Mouse (Mus musculus): ENCODE measurements around the gene 1700088E04Rik. TPM values are rescaled to one million over a fixed set of nuclear protein-coding genes. Genes with fewer than 3 reads are reported as not detected.

The 1700088E04Rik gene
- polyA plus RNA-seq, 1 experiment from 2014 or later, result 6.9 TPM

GRCm38 (mm10) chr15:79110031-79110430 lies 31.0 kb downstream of the 1700088E04Rik start:
- no peaks in the 10 kb centered on the region for H3K36me3 ChIP-seq (ENCODE audit: control insufficient read depth, insufficient read depth, low read length)
- no peak for ATAC-seq (ENCODE audit: insufficient read depth, low FRiP score)
- H3K9me3 ChIP-seq (replicated peaks; ENCODE audit: control insufficient read depth, low read length), result no peaks in the 10 kb centered on the region
- peak overlapping the region; percentile 96 for H3K27ac ChIP-seq (ENCODE audit: low read length)
- peak overlapping the region; percentile 95 for H3K9ac ChIP-seq (ENCODE audit: low read length)
- no peaks in the 10 kb centered on the region for H3K27me3 ChIP-seq (ENCODE audit: control insufficient read depth, insufficient read depth, low read length)
- peak overlapping the region; percentile 78 for H3K4me2 ChIP-seq (ENCODE audit: low read depth, low read length)
- peaks cover 21% of the 10 kb centered on the region for H3K4me1 ChIP-seq (ENCODE audit: control insufficient read depth, insufficient read depth, low read length)
- peak overlapping the region; percentile 91 for H3K4me3 ChIP-seq (replicated peaks; ENCODE audit: low read length)
- 23% methylated on average over 9 of the region's 9 CpGs for WGBS

DNA sequence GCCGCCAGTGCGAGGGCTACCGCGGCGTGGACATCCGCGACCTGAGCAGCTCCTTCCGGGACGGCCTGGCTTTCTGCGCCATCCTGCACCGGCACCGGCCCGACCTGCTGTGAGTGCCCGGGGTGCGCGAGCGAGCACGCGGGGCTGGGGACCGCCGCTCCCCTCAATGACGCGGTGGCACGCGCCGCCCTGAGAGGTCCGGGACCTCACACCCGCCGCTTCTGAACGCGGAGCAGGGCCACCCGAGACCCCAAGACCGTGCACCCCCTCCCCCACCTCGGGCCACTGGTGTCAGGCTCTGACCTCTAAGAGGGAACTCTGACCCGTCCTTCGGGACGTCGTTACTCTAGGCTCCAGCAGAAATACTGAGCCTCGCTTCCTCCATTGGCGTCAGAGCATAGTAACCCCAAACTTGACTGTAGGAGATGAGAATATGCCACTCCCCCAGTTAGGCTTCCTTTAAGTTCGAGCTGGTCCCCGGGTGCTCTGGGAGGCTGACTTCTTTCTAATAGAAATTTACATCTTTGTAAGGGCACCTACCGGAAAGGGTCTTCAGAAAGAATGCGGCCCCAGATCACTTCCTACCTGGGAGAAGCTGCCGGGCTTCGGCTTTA lies 31.6 kb downstream of the 1700088E04Rik start:
- H3K9me3 ChIP-seq (replicated peaks; ENCODE audit: control insufficient read depth, low read length), result no peaks in the 10 kb centered on the region
- no peaks in the 10 kb centered on the region for H3K27me3 ChIP-seq (ENCODE audit: control insufficient read depth, insufficient read depth, low read length)
- H3K4me3 ChIP-seq (replicated peaks; ENCODE audit: low read length), result peak overlapping the region; percentile 91
- H3K4me2 ChIP-seq (ENCODE audit: low read depth, low read length), result peak overlapping the region; percentile 78
- H3K9ac ChIP-seq (ENCODE audit: low read length), result peak overlapping the region; percentile 95
- ATAC-seq (ENCODE audit: insufficient read depth, low FRiP score), result no peak; the same call in 1 of the 2 replicates
- H3K4me1 ChIP-seq (ENCODE audit: control insufficient read depth, insufficient read depth, low read length), result peaks cover 21% of the 10 kb centered on the region
- under 1% methylated on average over 46 of the region's 46 CpGs for WGBS
- no peaks in the 10 kb centered on the region for H3K36me3 ChIP-seq (ENCODE audit: control insufficient read depth, insufficient read depth, low read length)
- H3K27ac ChIP-seq (ENCODE audit: low read length), result peak overlapping the region; percentile 96

DNA sequence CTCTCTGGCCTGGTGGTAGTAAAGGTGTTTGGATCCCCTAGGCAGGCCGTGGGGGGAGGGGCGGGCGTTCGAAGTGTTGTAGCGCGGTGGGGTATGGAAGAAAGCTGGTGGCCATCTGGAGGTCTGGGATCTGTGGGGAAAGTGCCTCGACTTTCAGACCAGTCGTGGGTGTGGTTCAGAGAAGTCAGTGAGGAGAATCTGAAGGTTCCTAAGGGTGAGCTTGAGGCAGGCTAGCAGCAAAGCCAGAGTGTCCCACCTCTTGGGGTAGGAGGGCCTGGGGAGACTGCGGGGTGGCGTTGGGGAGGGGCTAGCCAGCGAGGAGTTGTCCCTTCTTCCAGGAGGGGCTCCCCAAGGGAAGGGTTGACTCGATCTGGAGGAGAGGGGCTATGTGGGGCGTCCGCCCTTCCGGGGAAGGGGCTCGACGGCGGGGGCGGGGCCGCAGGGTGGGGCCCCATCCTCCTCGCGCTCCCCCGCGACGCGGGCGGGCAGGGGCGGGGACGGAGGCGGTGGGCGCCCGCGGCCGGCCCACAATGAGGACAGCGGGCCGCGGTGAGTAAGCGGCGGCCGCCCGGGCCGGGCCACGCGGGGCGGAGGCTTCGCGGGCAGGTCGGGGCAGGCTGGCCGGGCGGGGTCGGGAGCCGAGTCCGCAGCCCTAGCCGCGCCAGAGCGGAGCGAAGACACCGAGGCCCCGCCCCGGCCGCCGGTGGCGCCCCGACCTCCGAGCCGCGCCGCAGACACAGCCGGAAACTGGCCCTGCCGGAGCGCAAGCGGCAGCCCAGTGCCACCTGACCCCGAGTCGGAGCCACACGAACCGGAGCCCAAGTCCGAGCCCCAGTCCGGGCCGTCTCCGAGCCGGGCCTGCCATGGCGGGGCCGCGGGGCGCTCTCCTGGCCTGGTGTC lies 32.4 kb downstream of the 1700088E04Rik start, which contains the start of gene Micall1:
Gene Micall1, plus strand, starts transcription at position 478 of the 900 bp plus-strand sequence.
- H3K27ac ChIP-seq (ENCODE audit: low read length), result peak within 1 kb of the TSS; percentile 96
- no peaks in the 10 kb centered on the region for H3K36me3 ChIP-seq (ENCODE audit: control insufficient read depth, insufficient read depth, low read length)
- WGBS, result under 1% methylated on average over 66 of the region's 85 CpGs
- peak within 1 kb of the TSS; percentile 91 for H3K4me3 ChIP-seq (replicated peaks; ENCODE audit: low read length)
- no peaks in the 10 kb centered on the region for H3K27me3 ChIP-seq (ENCODE audit: control insufficient read depth, insufficient read depth, low read length)
- peak within 1 kb of the TSS; percentile 95 for H3K9ac ChIP-seq (ENCODE audit: low read length)
- peaks cover 21% of the 10 kb centered on the region for H3K4me1 ChIP-seq (ENCODE audit: control insufficient read depth, insufficient read depth, low read length)
- no peaks in the 10 kb centered on the region for H3K9me3 ChIP-seq (replicated peaks; ENCODE audit: control insufficient read depth, low read length)
- H3K4me2 ChIP-seq (ENCODE audit: low read depth, low read length), result peak within 1 kb of the TSS; percentile 78
- peak; percentile 80 for ATAC-seq (ENCODE audit: insufficient read depth, low FRiP score)

- no peaks in the 10 kb centered on the region for H3K9me3 ChIP-seq (replicated peaks; ENCODE audit: control insufficient read depth, low read length)
- no peaks in the 10 kb centered on the region for H3K27me3 ChIP-seq (ENCODE audit: control insufficient read depth, insufficient read depth, low read length)
- peak overlapping the region; percentile 95 for H3K9ac ChIP-seq (ENCODE audit: low read length)
- WGBS, result 12% methylated on average over 7 of the region's 7 CpGs
- H3K27ac ChIP-seq (ENCODE audit: low read length), result peak overlapping the region; percentile 96
- no peak for ATAC-seq (ENCODE audit: insufficient read depth, low FRiP score)
- H3K4me2 ChIP-seq (ENCODE audit: low read depth, low read length), result peak overlapping the region; percentile 78
- peaks cover 21% of the 10 kb centered on the region for H3K4me1 ChIP-seq (ENCODE audit: control insufficient read depth, insufficient read depth, low read length)
- H3K36me3 ChIP-seq (ENCODE audit: control insufficient read depth, insufficient read depth, low read length), result no peaks in the 10 kb centered on the region
- peak overlapping the region; percentile 91 for H3K4me3 ChIP-seq (replicated peaks; ENCODE audit: low read length)
Measured at GRCm38 (mm10) chr15:79107966-79108365, 33.1 kb downstream of the 1700088E04Rik start.

DNA sequence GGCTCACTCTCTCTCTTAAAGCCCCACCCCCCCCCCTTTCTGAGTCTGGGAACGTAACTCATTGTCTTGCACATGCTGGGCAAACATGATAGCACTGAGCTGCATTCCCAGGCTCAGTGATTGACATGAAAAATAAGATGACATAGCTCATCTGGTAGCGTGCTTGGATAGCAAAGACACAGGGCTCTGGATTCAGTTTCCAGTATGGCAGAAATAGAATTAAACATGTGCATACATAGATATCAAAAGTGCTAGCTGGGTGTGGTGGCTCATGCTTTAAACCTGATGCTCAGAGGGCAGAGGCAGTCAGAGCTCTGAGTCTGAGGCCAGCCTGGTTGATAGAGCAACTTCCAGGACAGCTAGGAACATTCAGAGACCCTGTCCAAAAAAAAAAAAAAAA lies 35.2 kb downstream of the 1700088E04Rik start:
- Histone ChIP-seq H3K4me1 (ENCODE audit: control insufficient read depth, insufficient read depth, low read length) (peaks cover 21% of the 10 kb centered on the region), H3K9ac (ENCODE audit: low read length) (no peak overlapping the region), H3K36me3 (ENCODE audit: control insufficient read depth, insufficient read depth, low read length) (no peaks in the 10 kb centered on the region), H3K4me3 (replicated peaks; ENCODE audit: low read length) (no peak overlapping the region), H3K27ac (ENCODE audit: low read length) (no peak overlapping the region), H3K27me3 (ENCODE audit: control insufficient read depth, insufficient read depth, low read length) (no peaks in the 10 kb centered on the region), H3K9me3 (replicated peaks; ENCODE audit: control insufficient read depth, low read length) (no peaks in the 10 kb centered on the region), H3K4me2 (ENCODE audit: low read depth, low read length) (no peak overlapping the region)
- 65% methylated on average over 2 of the region's 2 CpGs for WGBS
- no peak for ATAC-seq (ENCODE audit: insufficient read depth, low FRiP score)

DNA sequence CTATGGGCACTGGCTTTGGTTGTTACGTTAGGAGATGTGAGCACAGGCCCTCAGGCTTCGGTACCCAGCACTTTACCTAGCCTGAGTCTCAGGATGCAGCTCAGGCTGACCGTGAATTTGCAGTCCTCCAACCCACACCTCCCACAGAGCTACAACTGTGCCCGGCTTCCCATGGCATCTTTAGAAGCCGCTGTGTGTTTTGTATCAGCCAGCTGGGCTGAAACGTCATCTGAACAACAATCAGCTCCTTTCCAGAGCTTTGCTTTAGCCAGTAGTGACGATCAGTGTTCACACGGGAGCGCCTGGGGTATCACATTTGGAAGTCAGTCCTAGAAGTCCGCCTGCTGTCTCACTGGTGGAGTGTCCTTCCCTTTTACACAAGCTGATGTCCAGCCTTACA lies 37.8 kb downstream of the 1700088E04Rik start:
- H3K4me2 ChIP-seq (ENCODE audit: low read depth, low read length), result no peak overlapping the region
- ATAC-seq (ENCODE audit: insufficient read depth, low FRiP score), result no peak
- WGBS, result 69% methylated on average over 10 of the region's 10 CpGs
- no peaks in the 10 kb centered on the region for H3K27me3 ChIP-seq (ENCODE audit: control insufficient read depth, insufficient read depth, low read length)
- no peaks in the 10 kb centered on the region for H3K36me3 ChIP-seq (ENCODE audit: control insufficient read depth, insufficient read depth, low read length)
- no peaks in the 10 kb centered on the region for H3K9me3 ChIP-seq (replicated peaks; ENCODE audit: control insufficient read depth, low read length)
- no peak overlapping the region for H3K27ac ChIP-seq (ENCODE audit: low read length)
- H3K4me3 ChIP-seq (replicated peaks; ENCODE audit: low read length), result no peak overlapping the region
- peaks cover 20% of the 10 kb centered on the region for H3K4me1 ChIP-seq (ENCODE audit: control insufficient read depth, insufficient read depth, low read length)
- H3K9ac ChIP-seq (ENCODE audit: low read length), result no peak overlapping the region

GRCm38 (mm10) chr15:79101531-79101930 lies 39.5 kb downstream of the 1700088E04Rik start:
- Histone ChIP-seq H3K9me3 (replicated peaks; ENCODE audit: control insufficient read depth, low read length) (no peaks in the 10 kb centered on the region), H3K27me3 (ENCODE audit: control insufficient read depth, insufficient read depth, low read length) (no peaks in the 10 kb centered on the region), H3K27ac (ENCODE audit: low read length) (peak overlapping the region; percentile 30; the same call in 1 of the 2 replicates), H3K4me1 (ENCODE audit: control insufficient read depth, insufficient read depth, low read length) (peaks cover 34% of the 10 kb centered on the region), H3K36me3 (ENCODE audit: control insufficient read depth, insufficient read depth, low read length) (no peaks in the 10 kb centered on the region), H3K9ac (ENCODE audit: low read length) (peak overlapping the region; percentile 23; the same call in 1 of the 2 replicates), H3K4me3 (replicated peaks; ENCODE audit: low read length) (no peak overlapping the region), H3K4me2 (ENCODE audit: low read depth, low read length) (no peak overlapping the region)
- ATAC-seq (ENCODE audit: insufficient read depth, low FRiP score), result no peak

- WGBS, result 71% methylated on average over 4 of the region's 4 CpGs
- Histone ChIP-seq H3K9ac (ENCODE audit: low read length) (no peak overlapping the region), H3K9me3 (replicated peaks; ENCODE audit: control insufficient read depth, low read length) (no peaks in the 10 kb centered on the region), H3K36me3 (ENCODE audit: control insufficient read depth, insufficient read depth, low read length) (no peaks in the 10 kb centered on the region), H3K27ac (ENCODE audit: low read length) (no peak overlapping the region), H3K4me3 (replicated peaks; ENCODE audit: low read length) (no peak overlapping the region), H3K27me3 (ENCODE audit: control insufficient read depth, insufficient read depth, low read length) (no peaks in the 10 kb centered on the region), H3K4me1 (ENCODE audit: control insufficient read depth, insufficient read depth, low read length) (peaks cover 39% of the 10 kb centered on the region), H3K4me2 (ENCODE audit: low read depth, low read length) (no peak overlapping the region)
- no peak for ATAC-seq (ENCODE audit: insufficient read depth, low FRiP score)
Measured at GRCm38 (mm10) chr15:79100391-79100790, 40.7 kb downstream of the 1700088E04Rik start.

DNA sequence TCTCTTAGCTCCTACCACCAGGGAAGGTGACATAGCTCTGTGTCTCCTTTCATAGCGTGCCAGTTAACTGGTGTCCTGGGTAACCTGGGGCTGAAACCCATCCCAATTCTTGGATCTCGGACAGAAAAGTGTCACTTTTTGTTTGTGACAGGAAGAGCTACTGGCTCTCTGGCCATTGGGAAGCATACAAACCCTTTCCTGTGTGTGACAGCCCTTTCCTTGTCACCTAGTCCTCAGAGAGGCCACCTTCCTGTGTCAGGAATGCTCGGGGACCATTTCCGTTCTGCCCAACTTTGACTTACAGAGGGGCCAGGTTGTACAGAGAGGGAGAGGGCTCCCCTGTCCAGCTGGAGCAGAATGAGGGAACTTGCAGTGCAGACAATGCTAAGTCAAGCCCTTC lies 41.6 kb downstream of the 1700088E04Rik start:
- H3K27ac ChIP-seq (ENCODE audit: low read length), result peak overlapping the region; percentile 95
- H3K36me3 ChIP-seq (ENCODE audit: control insufficient read depth, insufficient read depth, low read length), result no peaks in the 10 kb centered on the region
- H3K9me3 ChIP-seq (replicated peaks; ENCODE audit: control insufficient read depth, low read length), result no peaks in the 10 kb centered on the region
- no peak overlapping the region for H3K4me3 ChIP-seq (replicated peaks; ENCODE audit: low read length)
- no peak overlapping the region; the same call in 1 of the 2 replicates for H3K9ac ChIP-seq (ENCODE audit: low read length)
- no peaks in the 10 kb centered on the region for H3K27me3 ChIP-seq (ENCODE audit: control insufficient read depth, insufficient read depth, low read length)
- no peak overlapping the region for H3K4me2 ChIP-seq (ENCODE audit: low read depth, low read length)
- 74% methylated on average over 4 of the region's 4 CpGs for whole genome bisulfite sequencing
- peaks cover 39% of the 10 kb centered on the region for H3K4me1 ChIP-seq (ENCODE audit: control insufficient read depth, insufficient read depth, low read length)
- no peak for ATAC-seq (ENCODE audit: insufficient read depth, low FRiP score)

Data from stomach, embryonic 16.5 days (tissue).